Mouse (Mus musculus): ENCODE data around the gene Gm21987.
A peak's percentile ranks its signal among the peaks of the same experiment; 100 is the strongest.
"Not testable (repeated sequence)": the region's sequence is repeated elsewhere in the genome, so short reads cannot be mapped to it uniquely, and the experiment has no call there.

Gene Gm21987

DNA sequence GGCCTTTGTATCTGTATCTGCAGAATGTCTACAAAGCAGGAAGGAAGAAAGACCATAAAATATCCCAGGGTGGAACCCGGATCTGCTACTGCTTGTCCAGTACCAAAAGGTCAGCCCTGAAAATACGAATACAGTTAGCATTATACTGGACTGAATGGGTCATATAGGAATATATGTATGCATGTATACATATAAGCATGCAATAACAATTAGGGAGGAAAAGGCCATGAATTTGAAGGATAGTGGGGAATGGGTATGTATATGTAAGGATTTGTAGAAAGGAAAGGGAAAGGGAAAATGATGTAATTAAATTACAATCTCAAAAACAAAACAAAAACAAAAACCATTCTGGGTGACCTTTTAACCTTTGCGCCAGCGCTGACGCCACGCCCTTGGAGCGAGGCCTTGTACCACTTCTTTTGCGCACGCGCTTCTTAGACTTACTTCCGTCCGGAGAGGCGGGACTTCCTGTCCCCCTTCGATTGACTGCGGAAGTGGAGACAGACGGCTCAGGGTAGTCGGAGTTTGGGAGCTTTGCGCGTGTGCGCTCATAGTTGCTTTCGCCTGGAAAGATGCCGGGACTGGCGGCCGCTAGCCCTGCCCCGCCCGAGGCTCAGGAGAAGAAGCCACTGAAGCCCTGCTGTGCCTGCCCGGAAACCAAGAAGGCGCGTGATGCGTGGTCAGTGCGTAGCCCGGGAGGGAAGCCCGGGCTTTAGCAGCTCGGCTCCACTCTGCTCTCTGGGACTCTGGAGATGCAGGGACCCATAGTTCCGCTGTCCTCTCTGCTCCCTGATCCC is at the start of gene Gm21987, which contains the start of gene Cox17:
Gene Gm21987 (plus strand): TSS at position 512 of the 797 bp plus-strand sequence.
Gene Cox17 (plus strand): TSS at position 463 of the 797 bp plus-strand sequence.
- DNase-seq, result peak; percentile 92

DNA sequence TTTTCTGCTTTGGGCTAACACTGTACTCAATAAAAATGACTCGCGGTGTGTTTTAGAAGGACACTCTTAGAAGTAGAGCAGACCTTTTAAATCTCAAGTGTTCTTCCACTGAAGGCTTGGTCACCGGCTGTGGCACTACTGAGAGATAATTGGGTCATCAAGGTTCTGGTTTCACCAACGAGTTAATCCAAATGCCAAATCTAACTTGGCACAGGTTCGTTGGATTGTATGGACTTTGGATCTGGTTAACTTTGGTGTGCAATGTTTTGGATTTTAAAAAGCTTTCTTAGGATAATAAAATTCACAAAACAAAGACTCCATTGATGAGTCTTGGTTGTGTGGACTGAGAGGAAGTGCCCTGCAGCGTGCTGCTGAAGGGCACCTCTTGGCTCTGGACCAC is 48.4 kb upstream of the Gm21987 start:
- no peak for DNase-seq

GRCm38 (mm10) chr16:38302367-38302766 is 44.5 kb upstream of the Gm21987 start:
- no peak for DNase-seq

DNA sequence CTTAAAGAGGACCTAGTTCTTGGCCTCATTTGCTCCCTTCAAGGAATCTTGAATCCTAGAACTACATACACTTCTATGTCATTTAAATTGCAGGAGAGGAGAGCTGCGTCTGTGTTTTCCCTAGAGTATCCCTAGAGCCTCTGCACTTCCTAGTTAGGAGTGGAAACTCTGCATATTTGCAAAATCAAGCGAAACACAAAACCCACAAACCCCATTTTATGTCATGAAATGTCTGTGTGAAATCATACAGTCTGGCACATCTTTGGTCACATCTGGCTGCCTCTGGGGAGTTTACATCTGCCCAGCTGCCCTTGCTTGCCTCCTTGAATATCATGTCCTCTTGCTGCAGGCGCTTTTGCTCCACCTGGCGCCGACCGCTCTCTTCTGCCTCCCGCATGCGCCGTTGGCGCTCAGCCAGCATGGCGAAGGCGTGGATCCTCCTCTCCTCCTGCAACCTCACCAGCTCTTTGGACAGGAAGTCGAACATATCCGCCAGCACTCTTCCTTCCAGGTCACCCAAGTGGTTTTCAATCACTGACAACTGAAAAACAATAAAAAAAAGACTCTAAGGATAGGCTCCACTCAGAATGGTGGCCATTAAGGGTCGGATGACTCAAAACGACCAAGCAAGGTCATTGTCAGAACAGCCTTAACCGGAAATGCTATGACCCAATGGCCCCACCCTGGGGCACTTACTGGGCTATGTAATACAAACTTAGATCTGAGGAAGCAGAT is 42.2 kb upstream of the Gm21987 start:
- DNase-seq, result no peak

DNA sequence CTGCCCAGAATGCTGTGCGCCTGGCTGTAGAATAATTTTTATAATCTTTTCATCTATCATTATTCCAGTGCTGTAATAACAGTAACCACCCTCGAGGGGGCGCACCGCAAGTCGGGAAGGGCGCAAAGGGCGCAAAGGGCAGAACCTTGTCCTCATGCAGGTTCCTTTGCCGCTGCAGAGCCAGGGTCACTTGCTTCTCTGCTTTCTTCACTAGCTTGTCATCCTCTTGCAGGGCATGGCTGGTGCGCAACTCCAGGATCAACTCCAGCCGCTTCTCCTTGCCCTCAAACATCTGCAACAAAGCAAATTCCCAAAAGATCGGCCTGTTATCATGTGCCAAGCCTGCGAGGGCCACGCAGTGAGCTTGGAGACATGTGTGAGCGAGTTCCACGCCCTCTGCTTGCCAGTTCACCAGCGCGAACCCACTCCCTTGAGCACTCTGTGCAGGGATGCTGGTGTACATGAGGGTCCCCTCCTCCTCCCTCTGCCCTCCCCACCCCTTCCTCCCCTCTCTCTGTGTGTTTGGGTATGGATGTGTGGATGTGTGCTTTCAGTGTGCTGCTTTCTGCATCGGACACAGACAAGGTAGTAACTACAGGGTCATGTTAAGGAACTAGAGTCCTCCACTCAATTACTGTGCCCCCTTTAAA is 40.1 kb upstream of the Gm21987 start:
- no peak for DNase-seq

- DNase-seq, result no peak
Observed at GRCm38 (mm10) chr16:38307221-38307605, 39.6 kb upstream of the Gm21987 start.

DNA sequence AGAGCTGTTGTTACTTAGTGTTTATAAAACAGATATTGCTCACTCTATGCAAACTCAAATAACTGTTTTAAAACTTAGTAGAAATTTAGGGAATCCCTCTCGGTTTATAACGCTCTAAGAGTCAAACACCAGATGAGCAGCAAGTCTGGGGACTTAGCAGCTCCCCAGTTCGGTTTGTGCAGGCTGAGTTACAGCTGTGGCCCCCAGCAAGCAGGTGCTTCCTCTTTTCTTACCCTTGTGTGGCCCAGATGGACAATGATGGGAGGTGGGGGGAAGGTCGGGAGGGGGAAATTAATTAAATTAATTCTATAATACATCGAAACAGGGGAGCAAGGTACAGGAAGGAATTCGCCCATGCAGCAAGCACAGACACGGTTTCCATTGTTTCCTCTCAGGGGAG is 39.2 kb upstream of the Gm21987 start:
- DNase-seq, result no peak

- no peak for DNase-seq
Observed at GRCm38 (mm10) chr16:38308195-38308594, 38.6 kb upstream of the Gm21987 start.

- no peak for DNase-seq
Observed at GRCm38 (mm10) chr16:38318492-38318891, 28.3 kb upstream of the Gm21987 start.

GRCm38 (mm10) chr16:38319087-38319486 is 27.8 kb upstream of the Gm21987 start:
- DNase-seq, result no peak

- peak; percentile 46 for DNase-seq
Observed at GRCm38 (mm10) chr16:38321452-38321935, 25.3 kb upstream of the Gm21987 start.

GRCm38 (mm10) chr16:38324311-38324710 is 22.5 kb upstream of the Gm21987 start:
- DNase-seq, result no peak

DNA sequence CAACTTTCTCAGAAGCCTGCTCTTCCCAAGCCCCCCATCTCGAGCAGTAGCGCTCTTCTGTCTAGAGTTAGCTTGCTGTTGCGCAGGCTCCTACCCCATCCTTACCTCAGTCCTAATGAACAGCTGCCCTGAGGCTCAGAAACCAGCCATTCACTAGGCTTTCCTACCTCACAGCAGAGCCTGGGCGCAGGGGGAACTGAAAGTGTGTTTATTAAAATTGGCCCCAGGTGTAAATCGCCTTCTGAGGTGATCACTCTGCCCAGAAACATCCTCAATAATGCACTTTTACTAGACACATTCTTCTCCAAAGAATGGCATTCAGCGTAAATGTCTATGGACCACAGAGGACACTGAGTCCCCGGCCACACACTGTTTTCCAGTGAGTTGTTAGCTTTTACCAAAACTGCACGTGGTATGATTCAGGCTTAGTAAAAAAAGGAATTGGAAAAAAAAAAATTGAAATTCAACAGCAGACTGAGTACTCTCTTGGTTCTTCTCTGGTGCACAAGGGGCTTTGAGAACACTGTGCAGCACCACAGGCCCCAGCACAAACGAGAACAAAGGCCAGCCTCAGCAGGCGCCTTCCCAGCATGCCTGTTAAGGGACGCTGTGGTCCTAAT is 20.0 kb upstream of the Gm21987 start:
- DNase-seq, result no peak

GRCm38 (mm10) chr16:38329340-38329739 is 17.5 kb upstream of the Gm21987 start:
- DNase-seq, result no peak

DNA sequence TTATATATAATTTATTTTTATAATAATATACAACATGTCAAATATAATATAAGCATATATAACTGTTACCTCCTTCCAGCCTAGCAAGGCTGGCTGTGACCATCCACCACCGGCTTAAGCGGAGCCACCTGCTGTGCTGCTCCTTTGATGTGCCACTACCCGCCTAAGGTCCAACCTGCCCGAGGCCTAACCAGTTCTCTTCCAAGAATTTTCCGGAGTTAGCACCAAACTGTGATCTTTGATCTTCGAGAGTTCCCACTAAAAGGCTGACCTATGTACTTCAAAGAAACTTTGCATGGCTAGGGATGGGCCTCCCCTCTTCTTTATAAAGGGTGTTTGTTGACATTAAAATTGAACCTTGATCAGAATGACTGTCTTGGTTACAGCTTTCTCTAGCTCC is 12.4 kb upstream of the Gm21987 start:
- DNase-seq, result no peak

DNA sequence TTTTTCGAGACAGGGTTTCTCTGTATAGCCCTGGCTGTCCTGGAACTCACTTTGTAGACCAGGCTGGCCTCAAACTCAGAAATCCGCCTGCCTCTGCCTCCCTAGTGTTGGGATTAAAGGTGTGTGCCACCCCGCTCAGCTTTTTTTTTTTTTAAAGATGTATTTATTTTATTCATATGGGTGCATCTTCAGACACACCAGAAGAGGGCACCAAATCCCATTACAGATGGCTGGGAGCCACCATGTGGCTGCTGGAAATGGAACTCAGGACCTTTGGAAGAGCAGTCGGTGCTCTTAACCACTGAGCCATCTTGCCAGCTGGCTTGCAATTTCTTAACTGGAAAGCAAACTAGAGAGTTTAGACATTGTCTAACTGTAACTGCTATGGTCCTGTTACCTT is 8.8 kb upstream of the Gm21987 start:
- not testable (repeated sequence) for DNase-seq

GRCm38 (mm10) chr16:38341396-38342324 is 5.2 kb upstream of the Gm21987 start, which contains the start of gene Maats1:
Gene Maats1 (minus strand): TSS chr16:38342143.
- DNase-seq, result peak; percentile 73

- no peak for DNase-seq
Observed at GRCm38 (mm10) chr16:38344941-38345725, 1.7 kb upstream of the Gm21987 start.

- no peak for DNase-seq
Observed at GRCm38 (mm10) chr16:38347588-38347987, 748 bp downstream of the Gm21987 start.

DNA sequence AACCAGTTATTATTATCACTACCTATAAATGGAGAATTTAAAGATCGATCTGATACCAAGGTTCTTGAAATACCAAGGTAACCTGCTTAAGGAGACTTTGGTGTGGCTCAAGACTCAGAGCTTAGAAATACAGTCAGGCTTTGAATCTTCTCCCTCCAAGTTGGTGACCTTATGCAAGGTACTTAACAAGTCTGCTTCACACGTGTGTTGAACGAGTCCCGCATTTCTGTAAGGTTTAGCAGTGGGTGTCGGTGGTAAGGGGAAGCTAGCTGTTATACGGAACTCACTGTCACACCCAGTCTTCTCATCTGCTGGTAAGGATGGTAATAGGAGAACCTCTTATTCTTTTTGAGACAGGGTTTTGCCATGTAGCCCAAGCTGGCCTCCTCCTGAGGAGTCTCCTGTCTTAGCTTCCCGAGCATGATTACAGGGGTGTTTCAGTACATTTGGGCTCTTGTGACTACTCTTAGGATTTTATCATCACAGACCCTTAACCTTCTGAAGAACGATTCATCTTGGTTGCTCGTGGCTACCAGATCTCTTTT is 1.4 kb downstream of the Gm21987 start:
- DNase-seq, result no peak

DNA sequence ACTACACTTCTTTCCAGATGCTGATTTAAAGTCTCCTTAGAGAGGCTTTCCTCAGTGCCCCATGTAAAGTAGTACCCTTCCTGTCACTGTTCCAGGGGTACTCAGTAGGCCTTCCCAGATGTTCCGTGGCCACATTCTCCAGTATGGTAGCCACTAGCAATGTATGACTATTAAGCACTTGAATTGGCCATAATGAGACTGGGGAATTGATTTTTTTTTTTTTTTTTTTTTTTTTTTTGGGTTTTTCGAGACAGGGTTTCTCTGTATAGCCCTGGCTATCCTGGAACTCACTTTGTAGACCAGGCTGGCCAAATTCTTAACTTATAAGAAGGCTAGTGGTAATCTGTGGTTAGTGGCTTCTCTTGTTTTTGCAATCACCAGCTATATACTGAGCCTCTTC is 3.0 kb downstream of the Gm21987 start:
- DNase-seq, result no peak
